Mouse (Mus musculus) forebrain, embryonic 11.5 days (tissue): ENCODE measurements at regions not wholly inside any gene's neighbourhood (a gene's known extent, or its start where the extent isn't known, plus 50 kb on each side); places are given as distances from the start of the nearest gene placed in this dataset.

Experiments used
- ATAC-seq: fragments of 200-750 bp; cut with Nextera tagmentation; replicated peaks from 2 replicates; pipeline ENCODE4 v1.8.0; 2017; ENCODE audit warnings: moderate TSS enrichment; ENCODE audit not compliant: low FRiP score
- DNase-seq: peaks from one replicate; pipeline ENCODE4 v3.0.0-alpha.2; 2017; ENCODE audit warnings: low spot score
- H3K27ac ChIP-seq: fragments of 300-500 bp; sonication (generic); 2 replicates; pipeline ENCODE4 v1.5.1; 2014; ENCODE audit warnings: low read depth, low read length
- H3K27me3 ChIP-seq: fragments of 300-500 bp; sonication (generic); 2 replicates; pipeline ENCODE4 v1.6.1; 2014; ENCODE audit warnings: mild to moderate bottlenecking, low read length, mixed read lengths; ENCODE audit not compliant: control insufficient read depth, insufficient read depth
- H3K36me3 ChIP-seq: fragments of 300-500 bp; sonication (generic); 2 replicates; pipeline ENCODE4 v1.6.1; 2014; ENCODE audit warnings: mild to moderate bottlenecking, low read length, moderate library complexity, mixed read lengths; ENCODE audit not compliant: control insufficient read depth, insufficient read depth
- H3K4me1 ChIP-seq: fragments of 300-500 bp; sonication (generic); replicated peaks from 2 replicates; pipeline ENCODE4 v1.6.1; 2014; ENCODE audit warnings: low read length, mixed read lengths; ENCODE audit not compliant: control insufficient read depth, insufficient read depth
- H3K4me2 ChIP-seq: fragments of 300-500 bp; sonication (generic); 2 replicates; pipeline ENCODE4 v1.6.1; 2014; ENCODE audit warnings: low read depth, mild to moderate bottlenecking, low read length, moderate library complexity, mixed read lengths; ENCODE audit not compliant: severe bottlenecking
- H3K4me3 ChIP-seq: fragments of 300-500 bp; sonication (generic); 2 replicates; pipeline ENCODE4 v1.5.1; 2014; ENCODE audit warnings: low read depth, low read length
- H3K9ac ChIP-seq: fragments of 300-500 bp; sonication (generic); 2 replicates; pipeline ENCODE4 v1.6.1; 2014; ENCODE audit warnings: low read length
- H3K9me3 ChIP-seq: fragments of 300-500 bp; sonication (generic); 2 replicates; pipeline ENCODE4 v1.6.1; 2016; ENCODE audit warnings: low read length, mixed read lengths; ENCODE audit not compliant: control insufficient read depth
- WGBS: fragments of 180-500 bp; shearing (Covaris S2); extraction: QIAGEN DNeasy Blood & Tissue Kit; methylation state at CpG from one replicate; pipeline ENCODE4 v1.1.7; 2014; 5-methylcytosine and 5-hydroxymethylcytosine counted together

GRCm38 (mm10) chr11:112855975-112856374 is 74.0 kb downstream of the Sox9 start:
- ATAC-seq (no peak), DNase-seq (no peak)
- no peak overlapping the region for H3K27ac ChIP-seq
- H3K27me3 ChIP-seq: no peaks in the 10 kb centered on the region
- whole genome bisulfite sequencing: 77% methylated on average over 5 of the region's 5 CpGs
- H3K4me1 ChIP-seq: peaks cover 3% of the 10 kb centered on the region; the same call in 1 of the 2 replicates
- H3K4me2 ChIP-seq: no peak overlapping the region
- no peaks in the 10 kb centered on the region; the same call in 1 of the 2 replicates for H3K9me3 ChIP-seq
- H3K36me3 ChIP-seq: no peaks in the 10 kb centered on the region
- no peak overlapping the region for H3K4me3 ChIP-seq
- H3K9ac ChIP-seq: no peak overlapping the region

DNA sequence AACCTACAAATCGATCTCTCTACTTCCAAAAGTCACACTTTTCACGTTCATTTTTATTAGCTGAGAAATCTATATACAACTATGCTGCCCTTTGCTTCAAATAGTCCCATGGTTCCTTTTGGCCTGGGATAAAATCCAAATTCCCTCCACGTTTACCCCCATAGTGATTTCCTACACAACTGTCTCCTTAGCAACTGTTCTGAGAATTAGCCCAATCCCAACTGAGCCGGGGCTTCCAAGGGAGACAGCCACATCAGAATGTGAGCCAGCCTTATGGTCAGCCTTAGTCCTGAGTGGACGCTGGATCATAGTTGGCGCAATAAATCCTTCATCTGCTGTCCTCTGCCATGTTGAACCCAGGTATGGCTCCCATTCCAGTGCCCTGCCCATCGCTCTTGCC is 77.3 kb downstream of the Sox9 start:
- DNase-seq (no peak), ATAC-seq (no peak)
- Histone ChIP-seq H3K4me1 (peaks cover 5% of the 10 kb centered on the region), H3K9me3 (no peaks in the 10 kb centered on the region; the same call in 1 of the 2 replicates), H3K27me3 (no peaks in the 10 kb centered on the region), H3K9ac (no peak overlapping the region), H3K36me3 (no peaks in the 10 kb centered on the region), H3K27ac (no peak overlapping the region), H3K4me2 (no peak overlapping the region), H3K4me3 (no peak overlapping the region)
- WGBS: 88% methylated on average over 7 of the region's 7 CpGs

GRCm38 (mm10) chr11:112860797-112861196 is 78.8 kb downstream of the Sox9 start:
- Histone ChIP-seq H3K9ac (peak overlapping the region; percentile 25; the same call in 1 of the 2 replicates), H3K4me3 (no peak overlapping the region), H3K4me2 (0 out of 2 replicates have a peak overlapping the region, but pooled peaks have one; percentile 2), H3K27me3 (no peaks in the 10 kb centered on the region), H3K36me3 (no peaks in the 10 kb centered on the region), H3K4me1 (peaks cover 5% of the 10 kb centered on the region), H3K9me3 (no peaks in the 10 kb centered on the region; the same call in 1 of the 2 replicates), H3K27ac (peak overlapping the region; percentile 73)
- peak; percentile 71 for DNase-seq
- peak; percentile 88 for ATAC-seq
- WGBS: 8% methylated on average over 11 of the region's 11 CpGs

GRCm38 (mm10) chr11:112861233-112861632 is 79.2 kb downstream of the Sox9 start:
- DNase-seq (no peak), ATAC-seq (no peak; the same call in none of the 2 replicates)
- peaks cover 5% of the 10 kb centered on the region for H3K4me1 ChIP-seq
- H3K9me3 ChIP-seq: no peaks in the 10 kb centered on the region; the same call in 1 of the 2 replicates
- H3K36me3 ChIP-seq: no peaks in the 10 kb centered on the region
- WGBS: 62% methylated on average over 5 of the region's 5 CpGs
- H3K27ac ChIP-seq: peak overlapping the region; percentile 73
- 0 out of 2 replicates have a peak overlapping the region, but pooled peaks have one; percentile 2 for H3K4me2 ChIP-seq
- H3K4me3 ChIP-seq: no peak overlapping the region
- H3K27me3 ChIP-seq: no peaks in the 10 kb centered on the region
- peak overlapping the region; percentile 25; the same call in 1 of the 2 replicates for H3K9ac ChIP-seq

DNA sequence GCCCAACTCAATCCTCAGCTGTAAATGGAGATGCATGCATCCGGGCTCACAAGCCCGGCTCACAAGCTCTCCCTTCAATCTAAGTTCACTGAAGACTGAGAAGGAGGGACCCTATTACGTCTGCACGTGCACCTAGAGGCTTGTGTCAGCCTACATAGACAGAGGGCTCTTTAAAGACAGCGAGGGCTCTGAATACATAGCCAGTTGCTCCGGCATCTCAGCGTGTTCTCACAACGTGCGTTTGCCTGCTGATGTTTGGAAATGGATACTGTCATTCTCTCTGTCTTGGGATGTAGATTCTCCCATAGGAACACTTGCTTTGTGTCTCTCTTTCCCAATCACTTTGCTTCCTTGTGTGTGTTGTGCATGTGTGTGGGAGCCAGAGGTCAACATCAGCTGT is 83.8 kb downstream of the Sox9 start:
- 88% methylated on average over 9 of the region's 9 CpGs for WGBS
- Histone ChIP-seq H3K9ac (no peak overlapping the region), H3K27me3 (no peaks in the 10 kb centered on the region), H3K4me2 (no peak overlapping the region), H3K9me3 (no peaks in the 10 kb centered on the region), H3K36me3 (no peaks in the 10 kb centered on the region), H3K4me3 (no peak overlapping the region), H3K27ac (no peak overlapping the region), H3K4me1 (peaks cover 18% of the 10 kb centered on the region)
- DNase-seq (no peak), ATAC-seq (no peak)

DNA sequence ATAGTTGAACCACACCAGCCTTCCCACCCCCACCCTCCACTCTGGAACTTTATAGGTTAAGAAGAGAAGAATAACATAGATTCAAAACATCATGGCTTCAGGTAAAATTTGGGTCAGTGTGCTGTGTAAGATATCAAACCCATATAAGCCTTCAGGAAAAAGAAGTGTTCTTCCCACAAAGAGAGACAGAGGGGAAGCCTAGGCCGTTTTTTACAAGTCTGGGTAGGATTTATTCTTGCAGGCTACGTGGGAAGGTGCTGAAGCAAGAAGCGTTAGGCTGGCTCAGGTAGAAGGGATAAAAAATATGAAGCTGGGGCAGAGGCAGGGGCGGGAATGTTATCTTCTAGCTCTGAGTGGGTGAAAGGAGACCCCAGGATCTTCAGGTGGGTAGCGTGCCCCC is 87.5 kb downstream of the Sox9 start:
- Histone ChIP-seq H3K4me2 (peak overlapping the region; percentile 42; the same call in 1 of the 2 replicates), H3K27me3 (no peaks in the 10 kb centered on the region), H3K4me1 (peaks cover 26% of the 10 kb centered on the region), H3K4me3 (no peak overlapping the region; the same call in 1 of the 2 replicates), H3K27ac (peak overlapping the region; percentile 90), H3K36me3 (no peaks in the 10 kb centered on the region), H3K9me3 (no peaks in the 10 kb centered on the region), H3K9ac (peak overlapping the region; percentile 6)
- DNase-seq: no peak
- no peak for ATAC-seq
- 13% methylated on average over 5 of the region's 5 CpGs for WGBS

GRCm38 (mm10) chr11:112870201-112871035 is 88.4 kb downstream of the Sox9 start:
- DNase-seq: peak; percentile 89
- Histone ChIP-seq H3K36me3 (no peaks in the 10 kb centered on the region), H3K27me3 (no peaks in the 10 kb centered on the region), H3K9me3 (no peaks in the 10 kb centered on the region), H3K4me3 (peak overlapping the region; percentile 12; the same call in 1 of the 2 replicates), H3K27ac (peak overlapping the region; percentile 90), H3K4me2 (peak overlapping the region; percentile 42; the same call in 1 of the 2 replicates), H3K4me1 (peaks cover 26% of the 10 kb centered on the region), H3K9ac (peak overlapping the region; percentile 6)
- WGBS: under 1% methylated on average over 16 of the region's 17 CpGs
- ATAC-seq: peak; percentile 94

- 40% methylated on average over 11 of the region's 11 CpGs for WGBS
- ATAC-seq: no peak
- Histone ChIP-seq H3K9ac (peak overlapping the region; percentile 23; the same call in 1 of the 2 replicates), H3K27me3 (no peaks in the 10 kb centered on the region), H3K9me3 (no peaks in the 10 kb centered on the region), H3K4me3 (no peak overlapping the region), H3K4me2 (no peak overlapping the region), H3K36me3 (no peaks in the 10 kb centered on the region), H3K4me1 (peaks cover 26% of the 10 kb centered on the region), H3K27ac (peak overlapping the region; percentile 55)
- DNase-seq: peak; percentile 45
These were observed 90.8 kb downstream of the Sox9 start for GRCm38 (mm10) chr11:112872677-112873367.
